Mouse (Mus musculus) yolk sac, embryonic 10.5 days (tissue): ENCODE measurements at regions not wholly inside any gene's neighbourhood (a gene's known extent, or its start where the extent isn't known, plus 50 kb on each side); places are given as distances from the start of the nearest gene placed in this dataset.

Experiments
- DNase-seq: peaks from one replicate; pipeline ENCODE4 v3.0.0-alpha.2; 2017; ENCODE audit warnings: low spot score

DNA sequence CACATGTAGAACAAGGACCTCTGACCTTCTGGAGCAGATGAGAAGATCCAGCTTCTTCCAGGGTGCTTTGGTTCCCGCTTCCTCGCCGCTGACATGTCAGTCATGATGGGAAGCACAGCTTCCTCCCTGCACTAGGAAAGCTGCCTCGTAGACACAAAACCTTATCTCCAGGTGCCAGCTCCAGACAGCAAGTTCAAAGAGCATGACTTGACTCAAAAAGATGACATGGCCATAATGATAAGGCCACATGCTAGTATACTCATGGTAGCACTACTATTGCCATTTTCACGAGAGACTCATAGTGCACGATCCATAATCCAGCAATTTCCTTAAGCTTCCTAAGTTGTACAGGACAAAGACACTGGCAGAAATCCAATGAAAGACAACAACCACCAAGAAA, 272.1 kb downstream of the Gm9195 start:
- DNase-seq: peak; percentile 4

DNA sequence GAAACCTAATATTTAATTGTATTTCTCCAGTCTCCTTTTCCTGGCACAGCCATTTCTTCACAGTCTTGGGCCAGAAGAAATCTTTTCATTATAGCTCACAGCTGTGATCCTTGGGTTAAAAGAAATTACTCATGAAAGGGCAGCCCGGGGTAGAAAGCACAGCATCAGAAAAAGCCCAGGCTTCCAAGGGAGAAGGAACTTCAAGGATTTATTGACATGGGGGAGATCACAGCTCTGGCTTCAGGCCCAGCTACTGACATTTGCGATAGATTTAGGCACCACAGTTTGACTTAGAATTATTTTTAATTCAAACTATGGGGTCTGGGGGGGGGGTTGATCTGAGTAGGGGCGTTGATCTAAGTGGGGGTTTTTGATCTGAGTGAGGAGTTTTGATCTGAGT, 291.3 kb downstream of the Gm9195 start:
- no peak for DNase-seq

DNA sequence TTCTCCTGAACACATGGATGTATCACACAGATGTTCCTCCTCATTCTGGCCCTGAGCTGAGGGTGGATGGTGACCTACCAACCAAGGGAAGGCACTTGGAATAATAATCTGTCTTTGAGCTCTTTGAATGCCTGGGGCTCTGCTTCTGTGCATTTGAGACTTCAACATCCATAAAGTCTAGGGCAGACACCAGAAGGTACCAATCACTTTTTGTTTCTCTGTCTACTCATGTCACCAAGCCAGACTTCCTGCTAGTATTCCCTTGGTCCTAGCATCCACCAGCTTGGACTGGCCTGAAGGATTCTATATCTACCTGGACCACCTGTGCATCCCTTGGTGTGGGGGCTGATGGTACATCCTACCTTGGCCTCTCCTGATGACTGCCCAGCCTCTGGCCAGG, 291.7 kb downstream of the Gm9195 start:
- DNase-seq: no peak

DNA sequence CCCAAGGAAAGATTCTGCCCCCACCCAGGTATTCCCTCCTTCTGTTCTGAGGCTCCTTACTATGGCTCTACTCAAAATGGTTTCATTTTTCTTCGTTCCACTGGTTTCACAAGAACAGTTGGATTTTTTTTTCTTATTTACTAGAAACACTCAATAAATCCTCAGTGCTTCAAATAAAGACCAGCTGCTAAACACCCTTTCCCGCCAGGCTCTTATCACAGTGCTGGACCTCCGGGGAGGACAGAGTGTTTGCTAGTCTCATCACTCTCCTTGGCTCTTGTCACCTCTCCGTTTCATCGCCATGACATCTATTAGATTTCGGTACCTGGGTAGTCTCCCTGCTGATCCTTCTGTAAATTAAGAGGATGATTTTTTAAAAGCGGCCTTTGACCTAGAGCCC, 293.7 kb downstream of the Gm9195 start:
- DNase-seq: no peak

DNA sequence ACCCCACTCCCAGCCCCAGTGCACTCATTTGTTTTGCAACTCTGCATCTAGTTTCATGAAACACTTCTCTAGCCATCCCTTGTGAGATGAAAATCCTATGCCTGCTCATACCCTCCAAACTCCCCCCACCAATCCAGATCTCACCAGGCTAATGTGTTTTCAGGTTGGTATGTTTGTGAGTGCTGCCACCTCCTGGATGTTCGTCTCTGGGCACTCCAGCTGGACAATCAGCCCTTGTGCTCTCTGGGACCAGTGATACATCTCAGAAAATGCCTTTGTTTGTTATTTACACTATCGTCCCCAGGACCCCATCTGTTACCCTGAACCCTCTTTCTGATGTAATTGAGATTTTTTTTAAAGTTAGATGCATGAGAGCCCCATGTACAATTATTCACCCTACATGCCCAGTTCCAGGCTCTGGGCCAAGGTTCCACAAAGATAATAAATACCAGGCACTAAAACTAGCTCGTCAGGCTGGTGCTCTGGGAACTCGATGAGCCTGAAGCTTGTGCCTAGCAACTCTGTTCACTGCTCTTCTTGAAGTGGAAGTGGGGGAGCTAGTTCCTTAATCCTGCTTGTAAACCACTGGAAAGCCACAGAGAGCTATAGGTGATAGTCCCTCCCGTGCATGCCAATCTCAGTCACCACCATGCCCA, 304.2 kb downstream of the Gm9195 start:
- DNase-seq: peak; percentile 14

DNA sequence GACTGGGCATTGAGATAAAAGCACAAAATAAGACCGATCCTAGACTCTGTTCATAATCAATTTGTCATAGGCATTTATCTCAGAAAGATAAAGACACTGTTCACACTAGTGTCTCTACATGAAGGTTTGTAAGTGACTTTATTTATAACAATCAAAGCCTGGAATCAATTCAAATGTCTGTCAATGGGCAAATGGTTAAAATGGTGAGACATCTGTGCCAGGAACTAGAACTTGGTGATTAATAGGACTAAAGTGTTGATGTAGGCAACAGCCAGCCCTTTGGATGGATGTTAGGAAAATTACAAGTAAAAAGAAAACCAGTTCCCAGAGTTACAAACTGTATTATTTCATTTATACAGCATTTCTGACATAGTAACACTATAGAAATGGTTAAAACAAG, 315.9 kb downstream of the Gm9195 start:
- no peak for DNase-seq

DNA sequence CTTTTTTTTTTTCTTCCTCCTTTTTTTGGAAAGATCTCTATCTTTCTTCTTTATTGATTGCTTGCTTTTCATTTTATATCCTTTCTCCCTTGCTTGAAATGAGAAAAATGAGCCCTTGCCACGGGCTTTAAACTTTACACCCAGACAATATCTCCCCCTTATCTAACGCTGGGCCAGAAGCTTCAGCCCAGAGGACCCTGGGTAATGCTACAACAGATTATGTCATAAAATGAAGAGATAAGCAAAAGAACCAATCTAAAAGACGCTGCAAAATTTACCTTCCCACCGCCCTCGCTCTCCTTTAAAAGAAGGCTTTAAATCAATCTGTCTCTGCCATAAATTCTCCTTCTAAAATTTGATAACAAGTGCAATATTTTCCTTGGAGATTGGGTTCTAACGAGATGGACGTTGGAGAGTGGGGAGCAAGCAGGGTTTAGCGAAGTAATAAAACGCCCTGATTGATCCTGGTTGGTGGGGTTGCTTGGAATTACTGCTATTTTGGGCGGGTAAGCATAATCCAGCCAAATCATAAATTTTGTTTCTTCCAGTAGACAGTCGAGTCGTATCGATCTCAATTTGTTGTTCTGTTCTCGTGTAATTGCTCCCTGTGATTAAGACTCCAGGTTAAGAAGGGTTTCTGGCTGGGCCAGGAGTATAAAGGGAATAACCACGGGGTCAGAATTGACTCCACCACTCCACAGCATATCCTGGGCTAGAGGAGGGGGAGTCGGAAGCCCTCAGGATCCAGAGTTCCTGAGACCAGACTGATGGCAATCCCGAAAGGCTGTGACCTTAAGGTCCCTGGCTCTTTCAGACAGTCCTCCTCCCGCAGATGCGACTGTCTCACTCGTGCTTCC, 318.9 kb downstream of the Gm9195 start:
- DNase-seq: no peak

DNA sequence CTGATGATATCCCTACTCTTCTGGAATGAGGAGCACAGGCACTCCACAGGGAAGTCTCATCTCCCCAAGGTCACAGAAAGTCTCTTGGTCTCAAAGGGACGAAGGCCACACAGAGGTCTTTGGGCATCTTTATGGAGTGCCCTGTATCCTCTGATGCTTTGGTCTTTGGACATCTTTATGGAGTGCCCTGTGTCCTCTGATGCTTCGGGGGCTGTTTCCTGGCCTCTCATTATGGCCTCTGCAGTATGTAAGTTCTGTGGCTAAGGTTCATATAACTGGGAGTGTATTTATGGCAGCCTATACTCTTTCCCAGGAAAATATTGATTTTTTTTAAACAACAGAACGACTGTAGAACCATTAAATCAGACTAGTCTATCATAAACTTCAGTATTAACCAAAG, 319.9 kb downstream of the Gm9195 start:
- DNase-seq: no peak

DNA sequence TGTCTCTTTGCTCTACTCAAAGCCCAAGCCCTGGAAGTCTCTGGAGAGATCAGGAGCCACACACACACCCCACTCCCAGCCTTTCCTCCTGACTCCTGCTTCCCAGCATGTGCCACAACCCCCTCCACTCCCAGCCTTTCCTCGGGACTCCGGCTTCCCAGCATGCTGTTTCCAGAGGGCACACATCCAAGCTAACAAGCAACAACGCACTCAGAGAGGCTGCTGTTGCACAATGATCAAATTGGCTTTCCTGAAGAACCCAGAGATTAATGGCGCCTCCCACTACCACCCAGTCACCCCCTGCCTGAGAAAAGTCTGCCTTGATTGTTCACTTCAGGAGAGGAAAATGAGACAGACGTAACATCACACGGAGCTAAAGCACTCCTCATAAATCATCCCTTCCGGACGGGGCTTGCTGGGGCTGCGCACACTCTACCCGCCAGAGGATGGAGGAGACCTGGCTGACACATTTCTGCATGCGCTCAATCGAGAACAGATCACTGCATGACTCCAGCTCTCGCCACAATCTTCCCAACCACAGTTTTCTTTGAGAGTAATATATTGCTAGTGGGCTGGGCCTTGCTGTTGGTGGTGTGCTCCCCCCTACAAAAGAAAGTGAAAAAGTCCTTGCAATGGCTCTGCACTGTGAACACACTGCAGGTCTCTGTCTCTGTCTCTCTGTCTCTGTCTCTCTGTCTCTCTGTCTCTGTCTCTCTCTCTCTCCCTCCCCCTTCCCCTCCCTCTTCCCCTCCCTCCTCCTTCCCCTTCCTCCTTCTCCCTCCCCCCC, 332.9 kb downstream of the Gm9195 start:
- peak; percentile 5 for DNase-seq

DNA sequence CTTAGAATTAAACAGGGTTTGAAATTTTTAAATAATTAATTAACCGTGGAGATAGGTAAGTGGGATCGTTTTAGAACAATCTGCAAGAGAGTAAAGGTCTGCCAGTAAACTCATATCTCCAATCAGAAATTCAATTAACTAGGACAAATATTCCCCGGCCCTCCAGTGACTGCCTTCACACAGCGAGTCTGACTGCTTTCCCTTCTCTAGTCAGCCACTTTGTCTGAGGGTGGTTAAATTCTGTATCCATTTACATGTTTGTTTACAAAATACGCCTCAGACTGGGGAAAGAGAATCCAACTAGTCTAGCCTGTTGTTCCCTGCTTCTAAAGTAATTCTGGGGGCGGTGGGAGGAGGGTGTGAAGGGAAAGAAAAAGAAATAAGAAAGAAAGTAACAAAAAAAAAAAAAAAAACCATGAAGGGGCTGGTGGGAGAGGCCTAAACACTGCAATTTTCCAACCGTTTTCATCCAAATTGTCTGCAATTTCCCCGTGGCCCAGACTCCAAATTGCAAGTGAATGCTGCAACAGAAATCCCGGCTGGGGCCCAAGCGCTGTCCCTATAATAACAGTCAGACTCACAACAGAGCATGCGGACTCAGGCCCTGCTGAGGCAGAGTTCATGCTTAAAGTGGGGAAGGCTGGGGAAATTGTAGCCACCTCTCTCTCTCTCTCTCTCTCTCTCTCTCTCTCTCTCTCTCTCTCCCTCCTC, 336.3 kb downstream of the Gm9195 start:
- DNase-seq: no peak

DNA sequence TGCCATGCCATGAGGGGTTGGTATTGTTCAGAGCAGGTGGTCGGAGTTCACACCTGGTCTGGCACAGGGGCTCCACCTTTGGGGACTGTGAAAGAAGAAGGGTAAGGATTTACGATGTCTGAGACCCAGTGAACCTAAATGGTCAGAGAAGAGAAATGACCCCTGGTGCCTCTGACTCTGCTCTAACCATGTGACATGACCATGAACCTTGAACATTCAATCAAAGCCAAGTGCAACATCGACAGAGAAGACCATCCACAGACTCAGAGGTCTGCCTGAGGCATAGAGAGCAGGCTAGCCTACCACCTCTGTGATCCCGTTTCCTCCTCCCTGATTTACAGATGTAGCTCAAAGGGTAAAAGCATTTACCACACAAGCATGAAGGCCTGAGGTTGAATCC, 340.0 kb downstream of the Gm9195 start:
- no peak for DNase-seq

DNA sequence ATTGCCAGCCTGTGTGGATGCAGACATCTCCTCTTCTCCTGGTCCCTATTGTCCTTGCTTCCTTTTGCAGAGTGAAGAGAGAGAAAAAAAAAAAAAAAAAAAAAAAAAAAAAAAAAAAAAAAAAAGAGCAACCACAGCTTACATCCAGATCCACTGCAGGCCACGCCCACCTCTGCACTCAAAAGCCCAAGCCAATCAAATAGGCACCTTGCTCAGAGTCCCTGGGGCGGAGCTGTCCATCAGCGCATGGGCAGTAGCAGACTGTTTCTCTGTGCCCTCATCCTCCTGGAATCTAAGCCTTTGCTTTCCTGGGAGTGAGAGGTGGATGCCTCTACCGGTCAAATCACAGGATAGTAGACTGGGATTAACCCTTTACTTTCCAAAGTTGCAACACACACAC, 342.2 kb downstream of the Gm9195 start:
- DNase-seq: peak; percentile 33

DNA sequence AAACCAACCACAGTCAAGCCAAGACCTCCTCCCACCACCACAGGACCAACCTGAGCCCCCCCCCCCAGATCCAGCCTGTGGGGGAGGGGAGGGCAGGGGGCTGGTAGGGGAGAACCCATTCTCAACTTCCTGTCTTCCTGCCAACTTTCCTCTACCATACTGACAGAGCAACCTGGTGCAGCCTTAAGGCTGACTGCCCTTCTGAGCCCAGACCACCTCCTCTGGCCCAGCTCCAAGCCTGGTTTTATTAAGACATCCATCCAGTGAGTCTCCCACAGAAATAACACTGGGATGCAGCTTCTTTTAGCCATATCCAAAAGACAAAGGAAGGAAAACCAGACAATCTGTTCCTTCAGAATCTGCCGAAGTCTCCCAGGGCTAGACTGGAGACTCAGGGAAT, 342.8 kb downstream of the Gm9195 start:
- DNase-seq: no peak

DNA sequence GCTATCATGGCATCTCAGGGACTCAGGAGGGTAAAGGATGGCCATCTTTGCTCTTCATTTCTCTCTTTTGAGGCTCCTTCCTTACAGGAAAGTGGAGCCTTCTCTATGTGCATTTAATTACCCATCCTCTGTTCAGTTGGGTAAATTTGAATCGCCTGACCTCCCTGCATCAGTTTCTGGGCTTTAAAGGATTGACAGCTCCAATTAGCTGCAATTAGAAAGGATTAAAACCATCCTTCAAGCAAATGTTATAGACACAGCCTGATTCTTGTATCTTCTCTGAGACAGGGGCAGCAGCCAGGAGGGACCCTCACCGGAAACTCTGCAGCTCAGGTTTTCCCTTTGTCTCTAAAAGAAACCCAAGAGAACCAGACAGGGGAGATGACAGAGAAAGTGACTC, 345.3 kb downstream of the Gm9195 start:
- DNase-seq: no peak

DNA sequence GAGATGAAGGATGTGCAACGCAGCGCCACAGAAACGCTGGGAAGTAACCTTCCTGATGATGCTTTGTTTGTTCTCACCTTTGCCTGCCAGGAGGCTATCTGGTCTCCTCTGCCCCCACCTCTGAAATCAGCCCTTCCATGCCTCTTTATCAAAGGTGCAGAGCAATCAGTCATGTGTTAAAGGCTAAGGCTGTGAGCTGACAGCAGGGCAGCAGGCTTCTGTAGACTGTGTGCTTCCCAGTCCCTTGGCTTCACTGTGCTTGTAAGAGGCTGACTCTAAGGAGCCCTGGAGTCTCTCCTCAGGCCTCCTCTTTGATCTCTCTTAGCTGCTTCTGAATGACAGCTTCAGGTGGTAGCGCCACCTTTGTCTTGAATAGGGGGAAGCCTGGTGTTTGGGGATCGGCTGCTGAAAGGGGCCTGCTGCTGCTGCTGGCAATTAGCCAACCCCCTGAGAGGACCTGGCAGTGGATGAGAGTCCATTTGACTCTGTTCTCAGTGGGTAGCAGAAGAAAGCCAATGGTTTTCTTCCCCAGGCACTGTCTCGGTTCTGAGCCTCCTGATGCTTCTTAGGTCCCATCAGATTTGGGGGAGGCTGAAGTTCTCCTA, 348.7 kb downstream of the Gm9195 start:
- DNase-seq: no peak

DNA sequence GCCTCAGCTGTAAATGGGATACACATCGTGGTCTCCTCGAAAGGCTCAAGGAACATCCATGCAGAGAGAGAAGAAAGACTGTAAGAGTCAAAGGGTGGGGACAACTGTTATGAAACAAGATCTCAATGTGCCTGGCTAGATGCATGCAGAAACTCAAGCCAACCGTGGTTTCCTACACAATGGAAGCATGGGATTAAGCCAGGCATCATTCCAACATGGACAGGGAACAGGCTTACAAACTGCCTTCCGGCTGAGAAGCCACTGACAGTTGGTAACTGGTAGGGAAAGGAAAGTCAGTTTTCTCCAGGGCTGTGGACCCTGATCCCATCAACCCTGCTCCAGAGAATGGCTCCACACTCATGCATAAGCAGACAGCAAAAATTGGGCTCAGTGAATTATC, 350.5 kb downstream of the Gm9195 start:
- DNase-seq: no peak

DNA sequence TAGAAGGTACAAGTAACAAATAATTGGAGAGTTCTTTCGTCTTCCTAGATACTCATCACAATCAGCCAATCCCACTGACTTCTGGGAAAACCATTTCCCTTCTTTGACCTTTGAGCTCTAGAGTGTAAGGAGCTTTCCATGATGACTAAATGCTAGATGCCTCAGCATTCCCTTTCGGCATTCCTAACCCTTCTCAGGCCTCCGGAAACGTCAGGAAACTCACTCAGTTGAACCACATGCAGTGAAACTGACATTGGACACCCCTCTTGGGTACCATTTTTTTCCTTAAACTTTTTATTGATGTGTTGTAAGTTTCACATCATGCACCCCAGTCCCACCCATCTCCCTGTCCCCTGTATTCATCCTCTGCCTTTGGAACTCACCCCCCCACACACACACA, 361.5 kb downstream of the Gm9195 start:
- no peak for DNase-seq

DNA sequence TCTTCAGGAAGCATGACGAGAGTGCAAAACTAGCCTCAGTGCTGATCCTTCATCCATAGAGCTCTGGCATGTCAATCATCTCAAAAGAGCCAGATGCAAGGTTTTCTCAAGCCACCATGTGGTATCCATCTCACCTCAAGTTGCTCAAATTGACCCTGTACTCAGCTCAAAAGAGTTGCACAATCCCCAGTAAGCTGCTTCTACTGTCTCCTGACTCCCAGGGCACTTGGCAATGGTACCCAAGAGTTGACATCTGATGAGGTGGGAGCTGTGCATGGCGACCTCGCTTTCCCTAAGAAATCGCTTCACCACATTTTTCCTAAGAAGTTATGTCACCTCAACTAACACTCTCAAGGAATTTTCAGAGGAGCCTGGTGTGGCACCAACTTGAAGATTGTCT, 369.9 kb downstream of the Gm9195 start:
- DNase-seq: no peak

DNA sequence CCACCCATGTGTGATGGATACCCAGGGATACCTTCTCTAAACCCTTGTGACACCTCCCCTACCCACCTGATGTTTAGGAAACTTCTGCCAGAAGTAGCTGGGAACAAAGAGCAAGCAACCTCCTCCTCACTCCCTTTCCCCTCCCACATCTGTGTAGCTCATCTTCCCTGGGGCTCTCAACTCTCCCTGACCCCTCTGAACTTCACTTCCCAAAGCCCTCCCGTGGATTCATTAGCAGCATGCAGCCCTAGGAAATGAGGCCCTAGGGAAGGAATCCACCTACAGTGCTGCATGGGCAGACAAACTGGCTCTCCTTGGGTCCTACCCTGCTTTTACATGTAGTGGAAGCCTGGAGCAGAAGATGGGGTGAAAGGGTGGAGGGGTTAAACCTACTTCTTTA, 370.6 kb downstream of the Gm9195 start:
- no peak for DNase-seq

DNA sequence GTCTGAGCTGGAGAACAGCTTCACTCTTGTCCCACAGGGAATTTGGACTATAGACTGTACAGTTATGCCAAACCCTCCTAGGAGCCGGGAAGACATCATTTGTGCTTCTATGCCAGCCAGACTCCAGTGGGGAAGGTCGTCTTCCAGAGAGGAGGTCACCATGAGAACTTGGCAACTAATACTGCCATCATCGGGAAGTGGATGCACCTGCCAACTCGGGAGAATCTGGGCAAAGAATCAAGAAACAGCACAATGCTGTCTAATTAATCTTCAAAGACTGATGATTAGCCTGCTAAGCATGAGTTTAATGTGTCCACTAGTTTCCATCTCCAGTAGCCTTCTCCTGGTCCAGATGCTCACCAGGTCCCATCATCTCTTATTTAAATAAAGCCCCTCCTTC, 374.8 kb downstream of the Gm9195 start:
- DNase-seq: no peak

DNA sequence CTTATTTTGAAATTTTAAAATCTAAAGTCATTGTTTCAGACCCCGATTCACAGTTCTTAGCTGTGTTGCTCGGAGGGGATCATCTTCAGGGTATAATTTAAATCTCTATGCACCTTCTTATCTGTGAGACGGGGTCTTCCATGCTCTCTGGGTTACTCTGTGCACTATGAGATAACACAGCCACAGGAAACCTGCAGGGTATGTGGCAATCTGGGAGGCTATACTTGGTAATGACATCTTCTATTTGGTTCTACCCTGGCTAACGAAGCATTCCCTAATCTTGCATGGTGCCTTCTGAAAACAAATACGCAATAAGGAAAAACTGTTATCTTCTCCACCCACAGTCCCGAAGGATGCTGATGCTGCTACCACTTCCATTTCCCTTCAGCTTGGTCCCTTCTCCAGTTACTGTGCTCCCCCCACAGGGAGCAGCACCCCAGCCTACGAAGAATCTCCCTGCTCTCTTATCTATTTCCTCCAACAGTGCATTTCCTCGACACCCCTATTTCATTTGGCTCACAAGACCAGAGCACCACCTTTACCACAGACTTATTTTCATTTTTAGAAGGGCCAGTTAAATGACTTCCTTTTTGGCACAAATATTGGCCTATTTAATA, 378.2 kb downstream of the Gm9195 start:
- DNase-seq: no peak

DNA sequence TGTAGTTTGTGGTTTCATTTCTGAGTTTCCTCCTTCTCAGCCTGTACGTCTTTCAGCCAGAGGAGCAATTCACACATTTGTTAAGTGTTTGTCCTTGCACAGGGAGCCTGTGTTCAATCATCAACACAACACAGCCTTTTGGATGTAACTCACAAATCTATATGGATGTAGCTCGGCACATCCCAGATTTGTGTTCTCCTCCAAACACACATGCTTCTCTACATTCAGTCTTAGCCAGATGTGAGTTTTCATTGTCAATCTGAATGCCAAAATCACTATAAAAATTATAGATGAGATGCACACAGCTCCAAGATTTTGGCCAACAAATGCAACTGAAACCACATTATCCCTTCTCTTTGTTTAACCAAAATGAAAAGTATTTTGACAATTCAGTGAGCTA, 380.9 kb downstream of the Gm9195 start:
- DNase-seq: no peak
